Mouse (Mus musculus) heart, postnatal 36 days (tissue): ENCODE measurements around the gene Spint3. TPM values are rescaled to one million over a fixed set of nuclear protein-coding genes. Genes with fewer than 3 reads are reported as not detected.
"Not testable (repeated sequence)": the region's sequence is repeated elsewhere in the genome, so short reads cannot be mapped to it uniquely, and the experiment has no call there.

ENCODE experiments used
- DNase-seq, 2 experiments: peaks; one replicate each; pipeline ENCODE4 v3.0.0; 2021 to 2022
- intact Hi-C: fragments of 180-260 bp; cut with DNase I; formaldehyde crosslinking; loops from one replicate; pipeline ENCODE4 v1.15.1; 2025
- total RNA-seq, 2 experiments: library from RNA; stranded (reverse); gene quantifications; 2 replicates each; pipeline ENCODE4 v1.2.3; 2021

Spint3 gene
- total RNA-seq = not detected

- intact Hi-C loops, DNase-seq: not testable (repeated sequence)
These were observed at the start of gene Spint3 for GRCm38 (mm10) chr2:164573359-164573758. Gene Spint3 (minus strand): TSS chr2:164573459.

GRCm38 (mm10) chr2:164621775-164622174 is 48.5 kb upstream of the Spint3 start:
- DNase-seq = no peak
- intact Hi-C loops = no loop called here

GRCm38 (mm10) chr2:164619050-164619449 is 45.8 kb upstream of the Spint3 start:
- DNase-seq = no peak
- intact Hi-C loops = no loop called here

- DNase-seq = no peak
- intact Hi-C loops = no loop called here
These were observed 42.1 kb upstream of the Spint3 start for GRCm38 (mm10) chr2:164615386-164615785.

- peak; percentile 49 to 54 for DNase-seq
- intact Hi-C loops = not testable (repeated sequence)
These were observed 40.2 kb upstream of the Spint3 start, which contains the start of the genes Wfdc6b and Wfdc8 for GRCm38 (mm10) chr2:164613471-164613870. Gene Wfdc6b (plus strand): TSS chr2:164613522. Gene Wfdc8 (minus strand): TSS chr2:164613626.

GRCm38 (mm10) chr2:164608781-164609180 is 35.5 kb upstream of the Spint3 start:
- no peak for DNase-seq
- intact Hi-C loops = no loop called here

GRCm38 (mm10) chr2:164604411-164604810 is 31.2 kb upstream of the Spint3 start:
- DNase-seq = no peak
- intact Hi-C loops = no loop called here

GRCm38 (mm10) chr2:164603482-164603881 is 30.2 kb upstream of the Spint3 start:
- intact Hi-C loops = no loop called here
- no peak for DNase-seq

GRCm38 (mm10) chr2:164600179-164600578 is 26.9 kb upstream of the Spint3 start:
- intact Hi-C loops = no loop called here
- DNase-seq = no peak

GRCm38 (mm10) chr2:164593494-164593893 is 20.2 kb upstream of the Spint3 start, which contains the start of gene Eppin:
Gene Eppin (minus strand): TSS chr2:164593594.
- DNase-seq = no peak
- intact Hi-C loops = loop anchor here (2.0 kb wide), 1 partner anchor 203 kb away; no protein-coding TSS in a partner anchor

- DNase-seq = no peak
These were observed 18.8 kb upstream of the Spint3 start for GRCm38 (mm10) chr2:164592014-164592413.

GRCm38 (mm10) chr2:164585025-164585725 is 11.9 kb upstream of the Spint3 start, which contains the start of gene Wfdc6a:
Gene Wfdc6a (minus strand): TSS chr2:164585447.
- DNase-seq = peak; percentile 43 to 49
- intact Hi-C loops = not testable (repeated sequence)

More at GRCm38 (mm10) chr2:164592014-164592413, 18.8 kb upstream of the Spint3 start:
- intact Hi-C loops = loop anchor here (1.0 to 2.0 kb wide), 2 partner anchors 134 to 205 kb away; no protein-coding TSS in a partner anchor

- DNase-seq = no peak
- intact Hi-C loops = no loop called here
These were observed 5.8 kb downstream of the Spint3 start for GRCm38 (mm10) chr2:164567460-164567859.

- intact Hi-C loops = no loop called here
- no peak for DNase-seq
These were observed 6.3 kb downstream of the Spint3 start for GRCm38 (mm10) chr2:164566997-164567396.

- intact Hi-C loops = no loop called here
- DNase-seq = no peak
These were observed 8.9 kb downstream of the Spint3 start for GRCm38 (mm10) chr2:164564346-164564745.

GRCm38 (mm10) chr2:164563339-164564038 is 9.8 kb downstream of the Spint3 start:
- peak in 1 of 2 experiments; percentile 14 for DNase-seq
- intact Hi-C loops = loop anchor here (1.0 kb wide), 1 partner anchor 32 kb away; no protein-coding TSS in a partner anchor

- no peak for DNase-seq
- intact Hi-C loops = loop anchor here (1.0 kb wide), 1 partner anchor 31 kb away; no protein-coding TSS in a partner anchor
These were observed 10.7 kb downstream of the Spint3 start, which contains the start of gene Wfdc2 for GRCm38 (mm10) chr2:164562391-164563188. Gene Wfdc2 (plus strand): TSS chr2:164562413.

GRCm38 (mm10) chr2:164560106-164560505 is 13.2 kb downstream of the Spint3 start:
- intact Hi-C loops = no loop called here
- DNase-seq = no peak

GRCm38 (mm10) chr2:164558991-164559645 is 14.1 kb downstream of the Spint3 start:
- intact Hi-C loops = no loop called here
- DNase-seq = no peak

GRCm38 (mm10) chr2:164558426-164558825 is 14.8 kb downstream of the Spint3 start:
- intact Hi-C loops = no loop called here
- no peak for DNase-seq
